Mouse (Mus musculus) retina, postnatal 1 day (tissue): ENCODE results near the gene Epb41l3.

ENCODE experiments used
- DNase-seq: peaks from one replicate; pipeline ENCODE4 v3.0.0-alpha.2; 2012

Gene Epb41l3

DNA sequence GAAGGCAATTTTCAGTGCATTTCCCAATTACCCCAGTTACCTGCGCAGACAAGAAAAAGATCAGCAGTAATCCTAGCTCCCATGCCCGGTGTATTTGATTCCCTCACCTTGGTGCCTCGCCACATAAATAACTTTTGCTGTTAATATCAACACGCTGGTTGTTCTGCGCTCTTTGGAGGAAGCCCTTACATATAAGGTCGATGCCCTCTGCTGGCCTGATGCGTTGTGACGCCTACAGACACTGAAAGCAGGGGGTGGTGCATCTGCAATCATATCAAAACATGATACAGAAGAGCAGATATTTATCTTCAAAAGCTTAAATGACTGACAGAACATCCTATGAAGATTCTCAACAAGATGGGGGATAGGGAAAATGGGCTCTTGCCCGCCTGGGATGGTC is 181.0 kb downstream of the Epb41l3 start:
- DNase-seq = peak; percentile 56

DNA sequence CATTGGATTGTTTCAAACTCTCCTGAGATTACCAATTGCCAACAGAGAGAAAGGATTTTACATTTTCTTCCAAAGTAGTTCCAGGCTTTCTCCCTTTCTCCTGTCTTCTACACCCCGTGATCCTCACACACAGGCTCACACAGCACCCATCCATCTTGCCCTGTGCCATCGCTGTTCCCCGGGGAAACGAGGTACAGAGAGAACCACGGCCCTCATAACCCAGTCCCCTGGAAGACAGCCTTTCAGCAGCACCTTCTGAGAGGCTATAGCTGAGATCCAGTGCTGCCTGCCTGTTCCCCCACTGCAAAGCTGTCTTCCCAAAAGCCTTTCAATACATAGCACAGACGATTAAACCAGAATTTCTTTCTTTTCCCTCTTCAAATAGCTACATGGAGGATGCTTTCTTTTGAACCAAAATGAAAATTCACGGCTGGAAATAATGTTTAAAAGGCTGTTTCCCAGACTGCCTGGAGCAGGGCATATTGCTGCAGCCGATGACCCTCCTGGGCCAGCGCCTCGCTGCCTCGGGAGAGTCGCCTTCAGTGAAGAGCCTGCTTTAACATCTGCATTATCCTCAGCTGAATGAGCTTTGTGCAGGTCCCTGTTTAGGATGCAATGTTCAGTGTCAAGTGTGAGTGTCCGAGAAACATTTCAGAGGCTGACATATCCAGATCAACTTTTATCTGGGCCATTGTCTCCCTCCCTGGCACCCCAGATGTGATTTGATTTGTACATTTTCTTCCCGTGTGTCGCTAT is 188.5 kb downstream of the Epb41l3 start:
- peak; percentile 54 for DNase-seq

DNA sequence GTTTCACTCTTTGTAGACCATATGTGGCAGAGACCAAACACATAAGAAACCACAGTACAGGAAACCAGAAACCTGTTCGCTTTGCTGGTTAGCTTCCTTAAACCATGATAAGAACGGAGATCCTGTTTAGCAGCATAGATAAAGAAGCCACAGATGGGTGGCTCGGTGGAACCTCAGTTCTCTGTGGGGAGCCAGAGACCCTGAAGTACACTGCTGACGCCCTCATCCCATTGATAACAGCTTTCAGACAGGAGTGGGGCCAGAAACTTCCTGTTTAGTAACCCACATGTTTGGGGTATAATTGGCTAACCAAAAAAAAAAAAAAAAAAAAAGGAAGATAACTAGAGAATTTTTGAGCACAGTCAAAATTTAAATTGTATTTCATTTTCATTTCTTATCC is 189.7 kb downstream of the Epb41l3 start:
- no peak for DNase-seq

DNA sequence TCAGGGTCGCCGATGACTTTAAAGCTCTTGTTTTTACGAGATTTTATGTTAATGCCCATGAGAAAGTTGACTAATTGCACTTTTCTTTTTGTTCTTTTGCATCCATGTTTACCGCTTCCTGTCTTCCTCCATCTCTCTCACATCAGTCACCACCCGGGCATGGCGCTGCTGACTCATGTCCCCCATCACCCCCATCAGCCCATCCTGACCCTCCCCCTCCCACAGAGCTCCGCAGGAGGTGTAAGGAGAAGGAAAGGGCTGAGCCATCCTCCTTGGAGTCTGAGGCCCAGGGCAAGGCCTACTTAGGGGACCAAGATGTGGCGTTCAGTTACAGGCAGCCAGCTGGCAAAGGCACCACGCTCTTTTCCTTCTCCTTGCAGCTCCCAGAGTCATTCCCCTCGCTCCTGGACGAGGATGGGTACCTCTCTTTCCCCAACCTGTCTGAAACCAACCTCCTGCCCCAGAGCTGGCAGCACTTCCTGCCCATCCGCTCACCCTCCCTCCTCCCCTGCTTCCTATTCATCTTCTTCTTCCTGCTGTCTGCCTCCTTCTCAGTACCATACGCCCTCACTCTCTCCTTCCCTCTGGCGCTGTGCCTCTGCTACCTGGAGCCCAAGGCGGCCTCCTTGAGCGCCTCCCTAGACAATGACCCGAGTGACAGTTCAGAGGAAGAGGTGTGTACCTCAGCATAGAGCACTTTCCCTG is 190.4 kb downstream of the Epb41l3 start:
- DNase-seq = peak; percentile 9

DNA sequence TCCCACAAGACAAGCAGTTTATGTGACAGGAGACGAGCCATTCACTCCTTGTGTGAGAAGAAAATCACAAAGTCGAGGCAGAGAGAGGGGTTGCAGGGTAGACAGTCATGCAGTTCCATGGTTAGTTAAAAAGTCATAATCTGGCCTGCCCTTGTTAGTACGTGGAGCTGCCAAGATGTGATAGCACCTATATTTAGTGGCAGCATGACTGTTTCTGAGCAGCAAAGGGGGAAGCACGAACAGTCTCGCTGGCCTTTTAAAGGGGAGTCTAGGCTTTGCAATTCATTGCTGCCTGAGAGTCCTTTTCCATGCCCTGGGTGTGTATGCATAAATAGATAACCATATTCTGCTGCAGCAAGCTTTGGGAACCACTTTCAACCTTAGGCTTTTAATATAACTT is 191.5 kb downstream of the Epb41l3 start:
- DNase-seq = no peak

DNA sequence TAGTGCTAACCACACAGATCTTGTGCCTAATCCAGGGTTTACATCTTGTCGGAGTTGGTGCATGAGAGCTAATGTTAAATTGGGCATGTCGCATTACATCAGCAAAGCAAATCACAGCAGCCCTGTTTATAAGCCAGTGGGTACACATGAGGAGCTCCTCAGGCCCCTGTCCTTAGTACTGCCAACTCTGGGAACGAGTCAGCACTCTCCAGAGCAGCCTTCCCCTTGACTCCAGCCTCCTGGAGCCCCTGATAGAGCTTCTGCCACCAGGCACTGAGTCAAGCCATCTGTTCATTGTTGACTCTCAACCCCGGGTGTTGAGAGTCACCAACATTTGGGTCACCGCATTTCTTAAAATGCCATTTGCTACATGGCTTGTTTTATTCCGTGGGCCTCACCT is 192.0 kb downstream of the Epb41l3 start:
- no peak for DNase-seq

DNA sequence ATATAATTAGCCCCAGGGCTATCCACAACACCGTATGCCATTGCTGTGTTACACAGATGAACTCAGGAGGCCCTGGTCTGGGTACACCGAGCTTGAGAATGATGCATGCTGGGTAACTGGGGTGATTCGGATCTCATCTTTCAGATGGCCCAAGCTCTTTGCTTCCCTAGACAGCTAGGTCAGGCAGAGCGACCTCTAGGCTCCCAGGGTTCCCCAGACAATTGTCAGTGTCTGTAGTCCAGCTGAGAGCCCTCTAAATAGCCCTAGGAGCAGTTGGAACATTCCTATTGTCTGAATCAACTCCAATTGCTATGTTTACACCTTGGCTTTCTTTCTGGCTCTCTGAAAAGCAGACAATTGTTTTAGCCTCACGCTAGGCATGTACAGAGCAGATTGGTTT is 201.9 kb downstream of the Epb41l3 start:
- peak; percentile 8 for DNase-seq

DNA sequence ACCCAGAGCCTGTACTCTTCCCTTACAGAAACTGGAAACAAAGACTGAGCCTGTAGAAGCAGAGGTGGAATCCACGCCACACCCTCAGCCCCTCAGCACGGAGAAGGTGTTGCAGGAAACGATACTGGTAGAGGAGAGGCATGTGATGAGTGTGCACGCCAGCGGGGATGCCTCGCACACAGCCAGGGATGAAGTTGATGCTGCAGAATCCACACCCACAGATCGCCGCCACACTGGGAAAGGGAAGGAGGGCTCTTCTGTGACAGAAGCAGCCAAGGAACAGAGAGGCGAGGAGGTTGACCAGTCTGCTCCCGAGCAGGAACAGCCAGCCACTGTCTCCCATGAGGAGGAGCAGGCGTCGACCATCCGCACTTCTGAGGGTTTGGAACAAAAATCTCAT is 209.0 kb downstream of the Epb41l3 start:
- DNase-seq = no peak

DNA sequence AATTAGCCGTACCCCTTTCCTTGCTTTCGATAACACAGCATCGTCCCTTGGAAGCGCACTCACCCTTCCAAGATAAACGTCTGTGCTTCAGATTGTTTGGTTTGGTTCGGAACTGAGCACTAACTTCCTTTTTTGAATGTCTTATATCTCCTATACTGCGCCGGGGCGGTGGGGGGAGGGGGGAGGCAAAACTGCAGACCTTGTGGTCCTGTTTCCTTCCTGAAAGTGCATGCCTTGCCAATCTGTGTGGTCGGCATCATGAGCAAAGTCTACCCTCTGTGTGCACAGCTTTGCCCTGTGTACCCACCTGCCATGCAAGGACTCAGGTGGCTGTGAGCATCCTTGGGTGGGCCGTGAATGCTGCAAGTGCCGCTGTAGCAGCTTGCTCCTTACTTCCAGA is 212.6 kb downstream of the Epb41l3 start:
- DNase-seq = no peak

DNA sequence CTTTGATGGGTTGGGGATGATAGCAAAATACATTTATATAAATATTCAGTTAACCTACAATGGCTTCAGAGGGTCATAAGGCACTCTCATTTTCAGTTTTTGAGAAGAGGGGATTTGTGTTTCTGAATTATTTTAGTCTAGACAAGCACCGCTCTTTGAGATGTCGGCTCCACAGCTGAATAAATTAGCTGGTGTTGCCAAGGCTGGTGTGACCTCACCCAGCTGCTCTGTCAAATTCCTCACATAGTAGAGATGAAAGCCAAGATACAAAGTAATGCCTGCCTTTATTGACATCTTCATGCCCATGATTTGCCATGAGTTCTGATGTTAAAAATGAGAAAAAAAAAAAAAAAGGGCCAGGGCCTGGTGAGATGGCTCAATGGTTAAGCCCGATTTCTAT is 214.8 kb downstream of the Epb41l3 start:
- DNase-seq = no peak

DNA sequence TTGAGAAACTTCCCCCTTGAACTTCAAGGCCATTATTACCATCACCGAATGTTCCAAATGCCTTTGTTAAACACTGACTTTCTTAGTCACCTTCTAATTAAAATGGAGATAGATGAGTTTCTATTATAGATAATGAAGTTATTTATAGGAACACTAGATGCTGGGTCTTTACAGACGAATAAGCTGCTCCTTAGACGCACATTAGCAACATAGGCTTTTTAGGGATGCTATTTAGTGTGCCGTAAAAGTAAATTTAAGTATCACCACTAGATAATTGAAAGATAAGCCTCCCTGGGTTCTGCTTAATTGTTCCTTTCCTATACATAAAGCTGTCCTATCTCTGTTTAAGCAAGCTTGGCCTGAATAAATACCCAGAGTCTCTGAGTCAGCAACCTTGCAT is 226.1 kb downstream of the Epb41l3 start:
- no peak for DNase-seq

DNA sequence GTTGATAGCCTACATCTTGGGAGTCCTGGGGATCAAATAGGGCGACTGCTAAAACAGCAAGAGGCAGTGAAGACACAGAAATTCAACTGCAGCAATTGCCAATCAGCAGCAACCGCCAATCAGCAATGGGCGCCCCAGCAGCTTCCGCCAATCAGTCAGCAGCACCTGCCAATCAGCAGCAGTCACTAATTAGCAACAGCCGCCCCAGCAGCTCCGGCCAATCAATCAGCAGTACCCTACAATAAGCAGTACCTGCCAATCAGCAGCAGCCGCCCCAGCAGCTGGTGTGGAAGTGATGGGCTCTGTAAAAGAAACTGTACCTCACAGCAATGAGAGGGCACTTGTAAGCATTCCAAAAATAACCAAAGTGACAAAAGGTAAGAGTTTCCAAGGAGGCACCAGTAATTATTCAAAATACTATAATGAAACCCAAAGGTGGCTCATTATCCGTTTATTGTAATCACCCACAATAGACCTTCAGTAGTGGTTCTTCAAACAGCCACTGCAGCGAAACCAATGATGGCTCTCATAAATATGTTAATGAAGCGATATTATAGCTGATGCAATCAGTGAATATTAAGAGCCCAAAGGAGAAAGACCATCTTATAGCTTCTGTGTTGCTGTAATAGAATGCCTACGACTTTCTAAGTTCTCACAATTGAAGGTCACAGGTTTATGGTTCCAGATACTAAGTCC is 228.2 kb downstream of the Epb41l3 start:
- peak; percentile 40 for DNase-seq

DNA sequence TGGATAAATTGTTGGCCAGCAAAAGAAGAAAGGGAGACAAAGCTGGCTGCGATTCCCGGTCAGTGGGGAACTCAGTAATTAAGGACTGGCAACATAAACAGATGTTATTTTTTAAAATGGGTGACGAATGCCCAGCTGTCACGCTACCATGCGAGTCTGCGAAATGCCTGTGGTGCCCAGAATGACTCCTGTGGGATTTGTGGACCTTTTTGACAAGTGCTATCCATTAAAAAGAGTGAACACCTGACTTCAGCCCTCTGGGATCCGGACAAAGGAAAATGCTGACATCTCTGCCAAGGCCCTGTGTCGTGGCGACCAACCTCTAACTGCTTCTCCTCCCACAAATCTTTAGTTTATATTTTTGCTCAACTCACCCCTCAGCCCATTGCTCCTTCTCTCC is 232.2 kb downstream of the Epb41l3 start:
- no peak for DNase-seq

DNA sequence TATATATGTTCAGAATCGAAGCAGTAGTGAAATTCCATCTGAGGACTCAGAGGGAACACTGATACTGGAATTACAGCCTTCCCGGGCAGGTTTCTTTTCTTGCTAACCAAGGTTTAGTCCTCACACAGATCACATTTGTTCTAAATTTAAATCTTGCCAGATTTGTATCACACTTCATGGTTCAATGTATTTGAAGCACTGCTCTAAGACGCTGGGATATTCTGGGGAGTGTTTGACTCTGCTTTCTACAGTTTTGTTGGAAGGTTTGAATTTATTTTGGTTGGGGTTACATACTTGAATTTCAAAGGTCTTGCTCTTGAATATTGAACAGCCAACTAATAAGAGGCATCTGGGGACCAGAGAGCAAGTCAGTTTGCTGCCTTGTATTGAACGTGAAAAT is 234.4 kb downstream of the Epb41l3 start:
- no peak for DNase-seq

DNA sequence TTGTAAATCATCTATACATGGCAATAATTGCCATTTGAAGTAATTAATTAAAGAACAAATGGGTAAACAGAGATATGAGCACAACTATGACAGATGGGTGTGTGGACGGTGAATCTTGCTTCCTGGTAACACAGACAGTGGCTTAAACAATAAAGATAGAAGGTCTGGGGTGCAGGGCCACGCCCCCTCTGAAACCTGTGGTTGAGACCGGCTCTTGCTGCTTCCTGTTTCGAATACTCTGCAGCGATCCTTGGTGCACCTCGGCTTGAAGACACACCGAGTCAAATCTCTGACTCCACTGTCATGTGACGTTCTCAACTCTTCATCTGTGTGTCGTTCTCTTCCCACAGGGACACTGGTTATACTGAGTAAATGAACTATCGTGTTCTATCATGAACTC is 245.0 kb downstream of the Epb41l3 start:
- no peak for DNase-seq

DNA sequence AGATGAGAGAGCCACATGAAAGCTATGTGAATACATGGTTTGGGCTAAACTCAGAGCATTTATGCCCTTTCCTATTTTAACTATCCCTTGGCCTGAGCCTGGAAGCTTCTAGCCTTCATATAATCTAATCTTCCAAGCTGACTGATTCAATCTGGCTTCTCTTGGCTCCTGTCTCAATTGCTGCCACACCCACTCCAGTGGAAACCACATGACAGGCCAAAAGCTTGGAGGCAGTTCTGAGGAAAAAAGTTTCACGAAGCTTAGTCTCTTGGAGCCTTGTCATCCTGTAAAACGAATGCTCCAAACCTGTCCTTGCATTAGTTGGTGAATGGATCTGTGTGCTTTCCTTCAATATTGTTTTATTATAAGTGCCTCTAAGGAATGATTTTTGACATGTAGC is 247.2 kb downstream of the Epb41l3 start:
- no peak for DNase-seq
